Mouse (Mus musculus) cerebellum, postnatal 36 days (tissue): Measurements from ENCODE around the gene Dnal1.

ENCODE experiments used
- DNase-seq, 2 experiments: peaks; one replicate each; pipeline ENCODE4 v3.0.0; 2021 to 2022; ENCODE audit warnings: mixed read lengths in 2 of 2

Gene Dnal1

DNA sequence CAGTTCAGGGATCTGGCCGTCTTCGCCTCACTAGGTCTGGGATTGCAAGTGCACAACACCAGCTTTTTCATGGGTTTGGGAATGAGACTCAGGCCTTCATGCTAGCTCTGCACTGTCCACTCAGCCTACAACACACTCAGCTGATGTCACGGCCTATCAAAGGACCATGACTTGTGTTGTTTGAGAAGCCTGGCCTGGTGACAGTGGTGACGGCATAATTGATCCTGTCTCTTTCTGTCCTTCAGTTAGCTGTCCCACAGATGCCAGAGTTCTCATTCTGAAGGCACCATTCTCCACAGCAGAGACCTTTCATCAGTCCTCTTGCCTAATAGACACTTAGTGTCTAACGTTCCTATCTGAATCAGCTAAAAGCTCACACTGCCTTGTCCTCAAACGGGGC lies 14.4 kb downstream of the Dnal1 start:
- DNase-seq = no peak

GRCm38 (mm10) chr12:84129931-84130330 lies 15.8 kb downstream of the Dnal1 start:
- DNase-seq = no peak

- peak in 1 of 2 experiments; percentile 12 for DNase-seq
Measured at GRCm38 (mm10) chr12:84132265-84132664, 18.1 kb downstream of the Dnal1 start.

GRCm38 (mm10) chr12:84137131-84137530 lies 23.0 kb downstream of the Dnal1 start:
- no peak for DNase-seq

- DNase-seq = no peak
Measured at GRCm38 (mm10) chr12:84140135-84140534, 26.0 kb downstream of the Dnal1 start.

DNA sequence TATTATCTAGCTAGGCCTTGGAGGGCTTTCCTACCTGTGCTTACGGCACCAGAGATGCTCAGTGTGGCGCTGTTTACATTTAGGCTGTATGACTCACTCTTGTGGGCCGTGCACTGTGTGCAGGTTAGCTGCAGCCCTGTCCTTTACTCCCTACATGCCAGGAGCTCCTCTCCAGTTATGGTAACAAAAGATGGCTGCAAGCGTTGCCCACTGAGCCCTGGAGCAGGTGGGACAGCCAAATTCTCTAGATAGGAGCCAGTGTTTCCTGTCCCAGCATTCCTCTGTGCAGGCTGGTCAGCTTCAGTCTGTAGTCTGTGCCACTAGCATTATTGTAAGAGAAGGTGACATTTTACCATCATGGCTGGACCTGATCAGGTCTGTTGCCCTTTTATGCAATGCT lies 27.1 kb downstream of the Dnal1 start:
- no peak for DNase-seq

DNA sequence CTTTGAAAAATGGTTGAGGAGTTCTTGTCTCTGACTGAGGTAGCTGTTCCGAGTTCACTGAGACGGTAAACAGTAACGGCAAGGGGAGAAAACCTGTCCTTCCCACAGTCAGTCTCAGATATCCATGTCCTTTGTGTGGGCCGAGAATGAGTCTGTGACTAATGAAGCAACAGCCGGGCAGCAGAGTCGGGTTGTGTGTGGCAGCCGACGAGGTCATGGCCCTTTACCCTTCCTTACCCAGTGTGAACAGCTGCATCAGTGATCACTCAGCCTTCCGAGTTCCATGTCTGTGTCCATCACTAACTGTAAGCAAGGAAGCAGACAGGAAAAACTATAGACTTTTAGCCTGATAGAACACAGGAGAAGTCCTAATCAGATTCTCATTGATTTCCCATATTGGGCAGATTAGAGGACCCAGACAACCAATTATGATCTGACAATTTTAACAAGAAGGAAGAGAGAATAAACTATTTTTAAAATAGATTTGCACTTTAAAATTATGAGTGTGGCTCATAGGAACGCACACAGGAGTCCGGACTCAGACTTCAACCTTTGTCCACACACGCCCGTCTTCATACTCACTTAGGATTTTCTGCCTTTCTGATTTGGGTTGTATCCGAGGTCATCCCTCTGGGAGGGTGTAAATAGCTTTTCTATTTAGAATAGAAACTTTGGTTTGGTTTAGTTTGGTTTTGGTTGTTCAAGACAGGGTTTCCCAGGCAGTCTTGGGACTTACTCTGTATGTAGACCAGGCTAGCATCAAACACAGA lies 28.3 kb downstream of the Dnal1 start:
- no peak for DNase-seq

DNA sequence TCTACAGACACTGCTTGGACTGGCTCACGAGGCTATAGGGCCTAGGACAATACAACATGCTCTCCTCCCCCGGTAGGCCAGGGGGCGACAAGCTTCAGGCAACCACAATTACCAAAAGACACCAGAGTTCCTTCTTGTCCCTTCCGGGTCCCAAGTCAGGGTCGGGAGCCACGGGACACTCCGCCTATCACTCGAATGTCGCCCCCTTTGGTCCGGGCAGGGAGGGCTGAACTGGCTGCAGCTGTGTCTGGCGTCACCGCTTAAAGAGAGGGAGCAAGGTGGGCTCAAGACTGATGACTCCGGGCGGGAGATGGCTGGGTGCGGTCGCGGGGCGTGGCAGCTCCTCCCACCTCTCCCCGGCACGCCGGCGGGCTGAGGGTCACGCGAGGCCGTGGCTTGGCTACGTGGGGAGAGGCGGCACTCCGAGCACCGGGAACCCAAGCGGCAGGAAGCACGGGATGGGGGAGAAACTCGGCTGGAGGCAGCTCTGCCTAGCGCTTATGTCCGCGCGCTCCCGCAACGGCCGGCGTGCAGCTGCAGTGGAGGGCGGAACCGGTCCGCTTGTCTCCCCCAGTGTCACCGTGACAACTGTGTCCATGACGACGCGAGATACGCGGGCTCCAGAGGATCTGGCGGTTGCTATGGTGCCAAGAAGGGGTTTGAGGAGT lies 33.9 kb downstream of the Dnal1 start, which contains the start of gene Pnma1:
Gene Pnma1 (minus strand): TSS at position 536 of the 668 bp plus-strand sequence.
- DNase-seq = peak; percentile 60 to 62

GRCm38 (mm10) chr12:84148622-84149012 lies 34.5 kb downstream of the Dnal1 start:
- no peak for DNase-seq

- no peak for DNase-seq
Measured at GRCm38 (mm10) chr12:84149971-84150370, 35.8 kb downstream of the Dnal1 start.

- DNase-seq = no peak
Measured at GRCm38 (mm10) chr12:84150976-84151375, 36.8 kb downstream of the Dnal1 start.

DNA sequence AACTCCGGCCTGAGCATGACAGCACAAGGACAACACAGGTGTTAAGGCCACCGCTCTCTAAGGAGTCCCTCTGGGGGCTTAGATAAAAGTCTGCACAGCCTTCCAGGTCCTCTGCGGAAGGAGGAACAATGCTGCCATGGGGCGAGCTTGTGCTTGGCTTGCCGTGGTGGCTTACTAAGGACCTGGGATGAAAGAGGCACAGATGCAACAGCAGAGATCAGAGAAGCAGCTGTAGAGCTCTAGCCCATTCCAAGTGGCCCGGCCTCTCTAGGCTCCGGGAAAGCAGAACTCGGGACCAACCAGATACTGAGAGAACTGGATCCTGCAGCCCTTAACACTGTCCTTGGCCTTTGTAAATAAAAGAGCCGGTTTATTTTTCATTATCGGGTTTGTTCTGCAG lies 37.7 kb downstream of the Dnal1 start:
- no peak for DNase-seq

GRCm38 (mm10) chr12:84152352-84153190 lies 38.4 kb downstream of the Dnal1 start:
- DNase-seq = no peak

- no peak for DNase-seq
Measured at GRCm38 (mm10) chr12:84153414-84153813, 39.2 kb downstream of the Dnal1 start.

- peak; percentile 90 to 92 for DNase-seq
Measured at GRCm38 (mm10) chr12:84154786-84155522, 40.8 kb downstream of the Dnal1 start.

DNA sequence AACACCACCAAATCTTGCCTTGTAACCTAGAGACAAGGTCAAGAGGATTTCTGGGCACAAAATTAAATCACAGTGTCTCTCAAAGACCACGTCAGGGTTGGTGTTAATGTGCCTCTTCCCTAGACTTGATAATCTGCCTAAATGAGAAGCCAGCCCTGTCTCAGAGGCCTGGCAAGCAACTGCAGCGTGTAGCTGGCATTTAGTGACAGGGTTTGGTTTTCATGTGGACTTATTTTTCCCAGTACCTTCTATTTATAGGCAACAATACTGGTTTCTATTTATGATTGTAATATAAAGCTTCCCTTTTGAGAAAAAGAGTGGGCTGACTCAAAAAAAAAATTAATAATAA lies 41.3 kb downstream of the Dnal1 start:
- DNase-seq = peak in 1 of 2 experiments; percentile 51

DNA sequence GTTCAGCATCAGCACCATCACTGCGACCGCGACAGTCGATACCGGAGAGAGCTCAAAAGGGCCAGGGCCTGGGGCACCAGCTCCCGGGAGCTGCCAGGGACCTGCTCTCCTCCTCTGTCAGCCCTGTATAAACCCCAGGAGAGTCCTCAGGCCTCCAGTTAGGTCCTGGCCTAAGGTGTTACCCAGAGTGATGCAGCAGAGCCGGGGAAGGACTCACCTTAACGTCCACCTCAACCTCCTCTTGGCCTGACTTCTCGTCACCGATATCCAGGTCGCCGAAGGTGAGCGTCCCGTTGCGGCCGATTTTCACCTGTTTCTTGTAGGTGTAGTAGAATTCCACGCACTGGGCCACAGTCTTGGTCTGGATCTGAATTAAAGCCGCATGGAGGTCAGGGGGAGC lies 42.0 kb downstream of the Dnal1 start:
- DNase-seq = no peak

- DNase-seq = no peak
Measured at GRCm38 (mm10) chr12:84158156-84158555, 44.0 kb downstream of the Dnal1 start.

GRCm38 (mm10) chr12:84160491-84160890 lies 46.3 kb downstream of the Dnal1 start:
- DNase-seq = no peak

DNA sequence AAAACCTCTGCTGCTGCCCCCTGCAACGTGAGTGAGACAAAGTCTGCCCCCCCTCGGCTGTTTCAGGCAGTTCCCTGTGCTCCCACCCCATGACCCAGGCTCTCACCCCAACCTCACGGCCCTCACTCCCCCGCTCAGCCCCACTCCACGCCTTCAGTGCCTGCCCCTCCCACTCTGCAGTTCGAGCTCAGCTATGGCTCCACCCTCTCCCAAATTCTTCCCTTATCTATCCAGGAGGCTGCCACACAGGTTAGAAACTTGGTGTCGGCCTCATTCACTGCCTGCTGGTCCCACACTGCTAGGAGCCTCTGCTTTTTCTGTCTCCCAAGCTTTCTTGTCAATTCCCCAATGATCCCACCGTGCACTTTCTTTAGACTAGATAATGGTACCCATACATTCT lies 47.0 kb downstream of the Dnal1 start:
- DNase-seq = no peak

DNA sequence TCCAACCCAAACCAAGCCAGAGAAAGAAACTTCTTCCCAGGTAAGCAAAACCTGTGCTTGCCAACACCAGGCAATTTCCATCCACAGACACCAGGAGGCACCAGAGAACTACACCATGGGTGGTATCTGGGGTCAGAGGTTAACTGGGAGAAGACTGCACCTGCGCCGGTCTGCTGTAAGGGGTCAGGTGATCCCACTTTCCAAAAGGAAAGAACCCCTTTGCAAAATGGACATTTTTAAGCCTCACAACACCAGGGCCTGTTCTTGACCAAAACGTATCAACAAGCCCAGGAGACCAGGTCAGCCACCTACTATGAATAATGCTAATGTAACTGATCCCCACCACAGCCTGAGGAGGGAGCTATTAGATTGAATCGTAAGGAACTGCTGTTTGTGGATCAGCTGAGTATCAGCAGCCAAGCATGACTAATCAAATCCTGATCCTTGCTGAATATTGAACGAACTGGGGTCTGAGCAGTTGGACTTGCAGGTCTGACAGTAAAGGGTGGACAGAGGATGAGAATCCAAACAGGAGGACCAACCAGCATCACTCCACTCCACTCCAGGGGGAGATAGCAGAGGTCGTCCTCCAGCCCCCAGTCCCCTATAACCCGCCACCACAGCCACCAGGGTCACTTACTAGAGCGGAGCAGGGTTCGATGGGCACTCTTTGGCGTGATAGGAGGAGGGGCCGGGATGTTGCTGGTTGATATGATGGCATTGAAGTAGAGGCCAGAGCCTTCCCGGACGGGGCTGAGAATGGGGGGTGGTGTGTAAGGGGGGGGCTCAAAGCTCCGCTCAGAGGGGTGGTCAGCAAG lies 47.7 kb downstream of the Dnal1 start:
- DNase-seq = no peak

GRCm38 (mm10) chr12:84163133-84163532 lies 49.0 kb downstream of the Dnal1 start:
- no peak for DNase-seq
